Mouse (Mus musculus): ENCODE data around the gene Tob1. TPM values are rescaled to one million over a fixed set of nuclear protein-coding genes. Genes with fewer than 3 reads are reported as not detected.

The Tob1 gene
- polyA plus RNA-seq, 1 experiment: 10.7 TPM

- no peak overlapping the region for H3K4me3 ChIP-seq (ENCODE audit: insufficient read depth, poor library complexity, severe bottlenecking)
- H3K27me3 ChIP-seq (ENCODE audit: control insufficient read depth, insufficient read depth, insufficient read length): no peaks in the 10 kb centered on the region
- H3K36me3 ChIP-seq (ENCODE audit: control insufficient read depth, insufficient read depth): peaks cover 19% of the 10 kb centered on the region
- no peak for TF ChIP-seq MYOD1 (IDR thresholded peaks at IDR 0.05; ENCODE audit: control insufficient read depth, insufficient read length, low read depth)
- TF ChIP-seq MAX (IDR thresholded peaks at IDR 0.05): no peak
- TF ChIP-seq USF1 (IDR thresholded peaks at IDR 0.05; ENCODE audit: low read depth): no peak
- TF ChIP-seq MYOG (IDR thresholded peaks at IDR 0.05; ENCODE audit: control insufficient read depth, extremely low read depth, insufficient read length): no peak
- TF ChIP-seq CEBPB (IDR thresholded peaks at IDR 0.05; ENCODE audit: low read depth): no peak
- TF ChIP-seq CTCF (IDR thresholded peaks at IDR 0.05; ENCODE audit: control insufficient read depth, insufficient read depth, insufficient read length): no peak
- no peak for TF ChIP-seq FOSL1 (IDR thresholded peaks at IDR 0.05; ENCODE audit: insufficient read depth, low read length, poor library complexity, severe bottlenecking)
- peaks cover 37% of the 10 kb centered on the region for H3K79me2 ChIP-seq (ENCODE audit: control insufficient read depth, insufficient read depth)
- no peak overlapping the region for H3ac ChIP-seq (ENCODE audit: control insufficient read depth, insufficient read length, low read depth)
- peaks cover 20% of the 10 kb centered on the region for H3K79me3 ChIP-seq (ENCODE audit: low read depth)
Observed at GRCm38 (mm10) chr11:94212997-94213396, 1.7 kb downstream of the Tob1 start.

- Histone ChIP-seq H3K36me3 (ENCODE audit: control insufficient read depth, insufficient read depth) (peaks cover 19% of the 10 kb centered on the region), H3K4me3 (ENCODE audit: insufficient read depth, poor library complexity, severe bottlenecking) (no peak overlapping the region), H3ac (ENCODE audit: control insufficient read depth, insufficient read length, low read depth) (no peak overlapping the region), H3K27me3 (ENCODE audit: control insufficient read depth, insufficient read depth, insufficient read length) (no peaks in the 10 kb centered on the region), H3K79me2 (ENCODE audit: control insufficient read depth, insufficient read depth) (peaks cover 37% of the 10 kb centered on the region), H3K79me3 (ENCODE audit: low read depth) (peaks cover 20% of the 10 kb centered on the region)
- TF ChIP-seq MAX (IDR thresholded peaks at IDR 0.05): no peak
Observed at GRCm38 (mm10) chr11:94213735-94214594, 2.7 kb downstream of the Tob1 start.

GRCm38 (mm10) chr11:94215581-94215980 lies 4.3 kb downstream of the Tob1 start:
- no peaks in the 10 kb centered on the region for H3K27me3 ChIP-seq (ENCODE audit: control insufficient read depth, insufficient read depth, insufficient read length)
- peaks cover 37% of the 10 kb centered on the region for H3K79me2 ChIP-seq (ENCODE audit: control insufficient read depth, insufficient read depth)
- peaks cover 19% of the 10 kb centered on the region for H3K36me3 ChIP-seq (ENCODE audit: control insufficient read depth, insufficient read depth)
- H3K79me3 ChIP-seq (ENCODE audit: low read depth): peaks cover 20% of the 10 kb centered on the region
- no peak for TF ChIP-seq FOSL1 (IDR thresholded peaks at IDR 0.05; ENCODE audit: insufficient read depth, low read length, poor library complexity, severe bottlenecking)
- no peak overlapping the region for H3K4me3 ChIP-seq (ENCODE audit: insufficient read depth, poor library complexity, severe bottlenecking)
- no peak overlapping the region for H3ac ChIP-seq (ENCODE audit: control insufficient read depth, insufficient read length, low read depth)

- H3K27me3 ChIP-seq (ENCODE audit: control insufficient read depth, insufficient read depth, insufficient read length): no peaks in the 10 kb centered on the region
- H3ac ChIP-seq (ENCODE audit: control insufficient read depth, insufficient read length, low read depth): no peak overlapping the region
- peaks cover 20% of the 10 kb centered on the region for H3K79me3 ChIP-seq (ENCODE audit: low read depth)
- peaks cover 37% of the 10 kb centered on the region for H3K79me2 ChIP-seq (ENCODE audit: control insufficient read depth, insufficient read depth)
- no peak for TF ChIP-seq CEBPB (IDR thresholded peaks at IDR 0.05; ENCODE audit: low read depth)
- TF ChIP-seq MAX (IDR thresholded peaks at IDR 0.05): no peak
- no peak for TF ChIP-seq MYOG (IDR thresholded peaks at IDR 0.05; ENCODE audit: control insufficient read depth, extremely low read depth, insufficient read length)
- TF ChIP-seq FOSL1 (IDR thresholded peaks at IDR 0.05; ENCODE audit: insufficient read depth, low read length, poor library complexity, severe bottlenecking): no peak
- TF ChIP-seq CTCF (IDR thresholded peaks at IDR 0.05; ENCODE audit: control insufficient read depth, insufficient read depth, insufficient read length): no peak
- no peak for TF ChIP-seq USF1 (IDR thresholded peaks at IDR 0.05; ENCODE audit: low read depth)
- TF ChIP-seq MYOD1 (IDR thresholded peaks at IDR 0.05; ENCODE audit: control insufficient read depth, insufficient read length, low read depth): no peak
- no peak overlapping the region for H3K4me3 ChIP-seq (ENCODE audit: insufficient read depth, poor library complexity, severe bottlenecking)
- H3K36me3 ChIP-seq (ENCODE audit: control insufficient read depth, insufficient read depth): peaks cover 19% of the 10 kb centered on the region
Observed at GRCm38 (mm10) chr11:94216247-94216646, 5.0 kb downstream of the Tob1 start.

GRCm38 (mm10) chr11:94221257-94221656 lies 10.0 kb downstream of the Tob1 start:
- Histone ChIP-seq H3ac (ENCODE audit: control insufficient read depth, insufficient read length, low read depth) (no peak overlapping the region), H3K27me3 (ENCODE audit: control insufficient read depth, insufficient read depth, insufficient read length) (no peaks in the 10 kb centered on the region), H3K79me3 (ENCODE audit: low read depth) (no peaks in the 10 kb centered on the region), H3K4me3 (ENCODE audit: insufficient read depth, poor library complexity, severe bottlenecking) (no peak overlapping the region), H3K79me2 (ENCODE audit: control insufficient read depth, insufficient read depth) (no peaks in the 10 kb centered on the region), H3K36me3 (ENCODE audit: control insufficient read depth, insufficient read depth) (no peaks in the 10 kb centered on the region)
- TF ChIP-seq MYOD1 (IDR thresholded peaks at IDR 0.05; ENCODE audit: control insufficient read depth, insufficient read length, low read depth): no peak
- TF ChIP-seq CEBPB (IDR thresholded peaks at IDR 0.05; ENCODE audit: low read depth): no peak
- TF ChIP-seq CTCF (IDR thresholded peaks at IDR 0.05; ENCODE audit: control insufficient read depth, insufficient read depth, insufficient read length): no peak
- no peak for TF ChIP-seq FOSL1 (IDR thresholded peaks at IDR 0.05; ENCODE audit: insufficient read depth, low read length, poor library complexity, severe bottlenecking)
- no peak for TF ChIP-seq MYOG (IDR thresholded peaks at IDR 0.05; ENCODE audit: control insufficient read depth, extremely low read depth, insufficient read length)
- no peak for TF ChIP-seq MAX (IDR thresholded peaks at IDR 0.05)
- TF ChIP-seq USF1 (IDR thresholded peaks at IDR 0.05; ENCODE audit: low read depth): no peak

- no peak overlapping the region for H3ac ChIP-seq (ENCODE audit: control insufficient read depth, insufficient read length, low read depth)
- no peaks in the 10 kb centered on the region for H3K36me3 ChIP-seq (ENCODE audit: control insufficient read depth, insufficient read depth)
- no peaks in the 10 kb centered on the region for H3K27me3 ChIP-seq (ENCODE audit: control insufficient read depth, insufficient read depth, insufficient read length)
- H3K79me2 ChIP-seq (ENCODE audit: control insufficient read depth, insufficient read depth): no peaks in the 10 kb centered on the region
- no peaks in the 10 kb centered on the region for H3K79me3 ChIP-seq (ENCODE audit: low read depth)
- TF ChIP-seq MYOD1 (IDR thresholded peaks at IDR 0.05; ENCODE audit: control insufficient read depth, insufficient read length, low read depth) (no peak), MYOG (IDR thresholded peaks at IDR 0.05; ENCODE audit: control insufficient read depth, extremely low read depth, insufficient read length) (no peak), CEBPB (IDR thresholded peaks at IDR 0.05; ENCODE audit: low read depth) (no peak), FOSL1 (IDR thresholded peaks at IDR 0.05; ENCODE audit: insufficient read depth, low read length, poor library complexity, severe bottlenecking) (no peak), MAX (IDR thresholded peaks at IDR 0.05) (no peak), USF1 (IDR thresholded peaks at IDR 0.05; ENCODE audit: low read depth) (no peak), CTCF (IDR thresholded peaks at IDR 0.05; ENCODE audit: control insufficient read depth, insufficient read depth, insufficient read length) (no peak)
- H3K4me3 ChIP-seq (ENCODE audit: insufficient read depth, poor library complexity, severe bottlenecking): no peak overlapping the region
Observed at GRCm38 (mm10) chr11:94223531-94223930, 12.3 kb downstream of the Tob1 start.
